Mouse (Mus musculus): Measurements from ENCODE around the gene Chmp2a. TPM values are rescaled to one million over a fixed set of nuclear protein-coding genes. Genes with fewer than 3 reads are reported as not detected.

The Chmp2a gene
- polyA plus RNA-seq, 1 experiment from 2014 or later: 174 TPM

- Histone ChIP-seq H3K9ac (ENCODE audit: low read depth, low read length) (no peak overlapping the region), H3K36me3 (ENCODE audit: control insufficient read depth, insufficient read depth, low read length) (no peaks in the 10 kb centered on the region), H3K4me2 (ENCODE audit: low read length) (no peak overlapping the region), H3K4me3 (ENCODE audit: low read length) (no peak overlapping the region), H3K4me1 (ENCODE audit: control insufficient read depth, insufficient read depth, low read depth, low read length) (no peaks in the 10 kb centered on the region), H3K9me3 (ENCODE audit: control insufficient read depth, low read length) (no peaks in the 10 kb centered on the region), H3K27me3 (replicated peaks; ENCODE audit: control insufficient read depth, insufficient read depth, low read length) (no peaks in the 10 kb centered on the region), H3K27ac (ENCODE audit: low read depth, low read length) (no peak overlapping the region)
- no peak for ATAC-seq
Observed at GRCm38 (mm10) chr7:12995862-12996261, 38.7 kb downstream of the Chmp2a start.

DNA sequence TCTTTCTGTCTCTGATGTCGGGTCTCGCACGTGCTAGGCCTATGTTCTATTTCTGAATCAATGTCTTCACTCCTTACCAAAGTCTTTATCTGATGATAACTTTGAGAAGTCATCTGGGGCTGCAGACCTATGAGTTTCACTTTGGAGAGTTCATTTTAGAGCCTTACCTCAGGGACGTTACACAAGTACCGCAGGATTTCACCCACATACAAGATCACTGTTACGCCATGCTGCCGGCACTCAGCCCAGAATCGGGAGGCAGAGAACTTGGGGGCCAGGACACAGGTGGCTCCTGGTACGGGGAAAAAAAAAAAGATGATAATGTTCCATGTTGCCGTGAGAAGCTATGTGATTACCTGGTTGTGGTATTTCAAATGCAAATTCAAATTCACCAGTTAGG is 41.5 kb downstream of the Chmp2a start:
- 93% methylated on average over 10 of the region's 10 CpGs for WGBS
- no peak for ATAC-seq

GRCm38 (mm10) chr7:12992222-12992621 is 42.4 kb downstream of the Chmp2a start:
- 3% methylated on average over 3 of the region's 3 CpGs for WGBS
- Histone ChIP-seq H3K36me3 (ENCODE audit: control insufficient read depth, insufficient read depth, low read length) (no peaks in the 10 kb centered on the region), H3K27ac (ENCODE audit: low read depth, low read length) (no peak overlapping the region), H3K4me2 (ENCODE audit: low read length) (no peak overlapping the region), H3K4me1 (ENCODE audit: control insufficient read depth, insufficient read depth, low read depth, low read length) (no peaks in the 10 kb centered on the region), H3K9me3 (ENCODE audit: control insufficient read depth, low read length) (no peaks in the 10 kb centered on the region), H3K4me3 (ENCODE audit: low read length) (no peak overlapping the region), H3K9ac (ENCODE audit: low read depth, low read length) (no peak overlapping the region), H3K27me3 (replicated peaks; ENCODE audit: control insufficient read depth, insufficient read depth, low read length) (no peaks in the 10 kb centered on the region)
- ATAC-seq: no peak

More for the DNA sequence above, 41.5 kb downstream of the Chmp2a start:
- Histone ChIP-seq H3K4me2 (ENCODE audit: low read length) (no peak overlapping the region), H3K4me3 (ENCODE audit: low read length) (no peak overlapping the region), H3K36me3 (ENCODE audit: control insufficient read depth, insufficient read depth, low read length) (no peaks in the 10 kb centered on the region), H3K4me1 (ENCODE audit: control insufficient read depth, insufficient read depth, low read depth, low read length) (no peaks in the 10 kb centered on the region), H3K9ac (ENCODE audit: low read depth, low read length) (no peak overlapping the region), H3K9me3 (ENCODE audit: control insufficient read depth, low read length) (no peaks in the 10 kb centered on the region), H3K27ac (ENCODE audit: low read depth, low read length) (no peak overlapping the region), H3K27me3 (replicated peaks; ENCODE audit: control insufficient read depth, insufficient read depth, low read length) (no peaks in the 10 kb centered on the region)

DNA sequence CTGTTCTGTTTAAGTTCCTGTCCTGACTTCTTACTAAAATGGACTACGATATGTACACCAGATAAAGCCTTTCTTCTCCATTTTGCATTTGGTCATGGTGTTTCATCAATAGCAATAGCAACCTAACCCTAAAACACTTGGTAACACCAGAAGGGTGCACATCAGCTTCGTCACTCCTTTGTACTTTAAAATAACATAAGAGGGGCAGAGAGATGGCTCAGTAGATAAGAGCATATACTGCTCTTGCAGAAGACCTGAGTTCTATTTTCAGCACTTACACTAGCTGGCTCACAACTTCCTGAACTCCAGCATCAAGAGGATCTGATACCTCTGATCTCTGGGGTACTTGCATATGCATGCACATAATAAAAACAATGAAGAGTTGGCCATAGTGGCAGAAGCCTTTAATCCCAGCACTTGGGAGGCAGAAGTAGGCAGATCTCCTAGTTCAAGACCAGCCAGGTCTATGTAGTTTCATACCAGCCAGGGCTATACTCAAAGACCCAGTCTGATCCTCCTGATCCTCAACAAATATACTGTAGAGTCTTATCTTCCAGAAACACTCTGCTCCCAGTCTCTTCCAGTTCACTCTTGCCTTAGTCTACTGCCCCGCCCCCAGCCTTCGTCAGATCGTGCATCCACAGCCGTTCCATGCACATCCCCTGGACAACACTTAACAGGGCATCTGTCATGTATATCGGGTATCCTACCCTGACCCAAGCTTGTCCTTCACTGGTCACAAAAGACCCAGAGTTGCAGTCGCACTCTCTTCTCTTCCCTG is 47.0 kb downstream of the Chmp2a start:
- no peaks in the 10 kb centered on the region for H3K9me3 ChIP-seq (ENCODE audit: control insufficient read depth, low read length)
- no peak for ATAC-seq
- H3K9ac ChIP-seq (ENCODE audit: low read depth, low read length): no peak overlapping the region
- H3K4me3 ChIP-seq (ENCODE audit: low read length): no peak overlapping the region
- no peak overlapping the region for H3K4me2 ChIP-seq (ENCODE audit: low read length)
- no peaks in the 10 kb centered on the region for H3K27me3 ChIP-seq (replicated peaks; ENCODE audit: control insufficient read depth, insufficient read depth, low read length)
- WGBS: 86% methylated on average over 8 of the region's 8 CpGs
- no peaks in the 10 kb centered on the region for H3K4me1 ChIP-seq (ENCODE audit: control insufficient read depth, insufficient read depth, low read depth, low read length)
- no peak overlapping the region for H3K27ac ChIP-seq (ENCODE audit: low read depth, low read length)
- no peaks in the 10 kb centered on the region for H3K36me3 ChIP-seq (ENCODE audit: control insufficient read depth, insufficient read depth, low read length)

DNA sequence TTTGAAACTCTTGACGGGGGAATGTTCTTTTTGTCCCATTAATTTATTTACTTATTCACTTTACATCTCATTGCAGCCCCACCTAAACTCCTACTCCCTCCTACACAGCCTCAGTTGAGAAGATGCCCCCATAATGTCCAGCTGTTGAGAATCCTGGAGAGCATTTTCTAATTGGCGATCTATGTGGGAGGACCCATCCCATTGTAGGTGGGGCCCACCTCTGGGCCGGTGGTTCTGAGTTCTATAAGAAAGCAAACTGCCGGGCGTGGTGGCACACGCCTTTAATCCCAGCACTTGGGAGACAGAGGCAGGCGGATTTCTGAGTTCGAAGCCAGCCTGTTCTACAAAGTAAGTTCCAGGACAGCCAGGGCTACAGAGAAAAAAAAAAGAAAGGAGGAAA is 47.7 kb downstream of the Chmp2a start:
- no peak for ATAC-seq
- Histone ChIP-seq H3K36me3 (ENCODE audit: control insufficient read depth, insufficient read depth, low read length) (no peaks in the 10 kb centered on the region), H3K27me3 (replicated peaks; ENCODE audit: control insufficient read depth, insufficient read depth, low read length) (no peaks in the 10 kb centered on the region), H3K4me2 (ENCODE audit: low read length) (no peak overlapping the region), H3K9ac (ENCODE audit: low read depth, low read length) (no peak overlapping the region), H3K27ac (ENCODE audit: low read depth, low read length) (no peak overlapping the region), H3K4me1 (ENCODE audit: control insufficient read depth, insufficient read depth, low read depth, low read length) (no peaks in the 10 kb centered on the region), H3K9me3 (ENCODE audit: control insufficient read depth, low read length) (no peaks in the 10 kb centered on the region), H3K4me3 (ENCODE audit: low read length) (no peak overlapping the region)
- WGBS: 89% methylated on average over 8 of the region's 8 CpGs

- no peak overlapping the region for H3K4me3 ChIP-seq (ENCODE audit: low read length)
- H3K4me2 ChIP-seq (ENCODE audit: low read length): no peak overlapping the region
- 91% methylated on average over 1 of the region's 1 CpGs for WGBS
- H3K4me1 ChIP-seq (ENCODE audit: control insufficient read depth, insufficient read depth, low read depth, low read length): no peaks in the 10 kb centered on the region
- no peak overlapping the region for H3K27ac ChIP-seq (ENCODE audit: low read depth, low read length)
- no peaks in the 10 kb centered on the region for H3K27me3 ChIP-seq (replicated peaks; ENCODE audit: control insufficient read depth, insufficient read depth, low read length)
- no peaks in the 10 kb centered on the region for H3K36me3 ChIP-seq (ENCODE audit: control insufficient read depth, insufficient read depth, low read length)
- H3K9me3 ChIP-seq (ENCODE audit: control insufficient read depth, low read length): no peaks in the 10 kb centered on the region
- no peak overlapping the region for H3K9ac ChIP-seq (ENCODE audit: low read depth, low read length)
- ATAC-seq: no peak
Observed at GRCm38 (mm10) chr7:12985724-12986123, 48.9 kb downstream of the Chmp2a start.

Other genes with a start within 250 kb of the Chmp2a start
- 35.3 and 36.2 TPM in 2 replicates for gene Zscan18, start 231.2 kb downstream of the Chmp2a start, polyA plus RNA-seq (2015; fragmentation: Nextera tagmentation; extraction: Ambion mirVana)
- gene Zfp329, start 215.9 kb downstream of the Chmp2a start, polyA plus RNA-seq (2015; fragmentation: Nextera tagmentation; extraction: Ambion mirVana): 23.8 and 31.0 TPM in 2 replicates
- 24.7 and 30.6 TPM in 2 replicates for gene Zfp110, start 200.0 kb downstream of the Chmp2a start, polyA plus RNA-seq (2015; fragmentation: Nextera tagmentation; extraction: Ambion mirVana)
- 6.8 and 7.1 TPM in 2 replicates for gene Zfp128, start 153.6 kb downstream of the Chmp2a start, polyA plus RNA-seq (2015; fragmentation: Nextera tagmentation; extraction: Ambion mirVana)
- 10.4 and 13.1 TPM in 2 replicates for gene Zscan22, start 137.0 kb downstream of the Chmp2a start, polyA plus RNA-seq (2015; fragmentation: Nextera tagmentation; extraction: Ambion mirVana)
- gene Rps5, start 112.5 kb downstream of the Chmp2a start, polyA plus RNA-seq (2015; fragmentation: Nextera tagmentation; extraction: Ambion mirVana): 564 and 566 TPM in 2 replicates
- 1.2 and 1.3 TPM in 2 replicates for gene Rnf225, start 107.4 kb downstream of the Chmp2a start, polyA plus RNA-seq (2015; fragmentation: Nextera tagmentation; extraction: Ambion mirVana)
- gene Zfp324, start 69.0 kb downstream of the Chmp2a start, polyA plus RNA-seq (2015; fragmentation: Nextera tagmentation; extraction: Ambion mirVana): 11.9 and 13.5 TPM in 2 replicates
- 11.9 and 12.4 TPM in 2 replicates for gene Zfp446, start 57.0 kb downstream of the Chmp2a start, polyA plus RNA-seq (2015; fragmentation: Nextera tagmentation; extraction: Ambion mirVana)
- 0.38 and 0.46 TPM in 2 replicates for gene Slc27a5, start 36.6 kb downstream of the Chmp2a start, polyA plus RNA-seq (2015; fragmentation: Nextera tagmentation; extraction: Ambion mirVana)
- gene Trim28, start 35.7 kb downstream of the Chmp2a start, polyA plus RNA-seq (2015; fragmentation: Nextera tagmentation; extraction: Ambion mirVana): 165 and 195 TPM in 2 replicates
- gene Zbtb45, start 24.8 kb downstream of the Chmp2a start, polyA plus RNA-seq (2015; fragmentation: Nextera tagmentation; extraction: Ambion mirVana): 38.3 and 41.4 TPM in 2 replicates
- gene Ube2m, start 3.5 kb upstream of the Chmp2a start, polyA plus RNA-seq (2015; fragmentation: Nextera tagmentation; extraction: Ambion mirVana): 41.3 and 64.6 TPM in 2 replicates
- gene Mzf1, start 20.0 kb upstream of the Chmp2a start, polyA plus RNA-seq (2015; fragmentation: Nextera tagmentation; extraction: Ambion mirVana): 9.3 and 9.7 TPM in 2 replicates
- gene Vmn1r85, start 60.4 kb upstream of the Chmp2a start, polyA plus RNA-seq (2015; fragmentation: Nextera tagmentation; extraction: Ambion mirVana): 0.34 TPM in 2 replicates
- not detected in 2 replicates for gene Vmn1r86, start 85.1 kb upstream of the Chmp2a start, polyA plus RNA-seq (2015; fragmentation: Nextera tagmentation; extraction: Ambion mirVana)
- not detected in 2 replicates for gene Vmn1r87, start 105.3 kb upstream of the Chmp2a start, polyA plus RNA-seq (2015; fragmentation: Nextera tagmentation; extraction: Ambion mirVana)
- gene Vmn1r88, start 124.8 kb upstream of the Chmp2a start, polyA plus RNA-seq (2015; fragmentation: Nextera tagmentation; extraction: Ambion mirVana): not detected in 2 replicates
- gene Vmn1r89, start 178.2 kb upstream of the Chmp2a start, polyA plus RNA-seq (2015; fragmentation: Nextera tagmentation; extraction: Ambion mirVana): not detected in 2 replicates
- gene Lig1, start 242.5 kb upstream of the Chmp2a start, polyA plus RNA-seq (2015; fragmentation: Nextera tagmentation; extraction: Ambion mirVana): 36.0 and 37.4 TPM in 2 replicates
- gene Zswim9, start 243.9 kb upstream of the Chmp2a start, polyA plus RNA-seq (2015; fragmentation: Nextera tagmentation; extraction: Ambion mirVana): 10.3 and 11.9 TPM in 2 replicates